Mouse (Mus musculus) activated CD4-positive, CD25-positive, alpha-beta regulatory T cell, adult 4 months (primary cell): ENCODE results near the gene Npas2. TPM values are rescaled to one million over a fixed set of nuclear protein-coding genes. Genes with fewer than 3 reads are reported as not detected.

Source experiments
- polyA plus RNA-seq, 2 experiments: library from polyadenylated mRNA; unstranded; fragments of 100-300 nt; shearing (Covaris generic); gene quantifications; one replicate each; pipeline ENCODE4 v1.2.1; 2017

The Npas2 gene
- polyA plus RNA-seq, 2 experiments from 2014 or later: 0.46 to 0.60 TPM

Other genes with a start within 250 kb of the Npas2 start
- 100 to 1,000 TPM; 152 to 169 TPM for gene Pdcl3, start 208.1 kb upstream of the Npas2 start, polyA plus RNA-seq
- 100 to 1,000 TPM; 494 to 595 TPM for gene Rpl31, start 174.1 kb downstream of the Npas2 start, polyA plus RNA-seq